Mouse (Mus musculus): ENCODE results near the gene Cep170b.

Gene Cep170b

DNA sequence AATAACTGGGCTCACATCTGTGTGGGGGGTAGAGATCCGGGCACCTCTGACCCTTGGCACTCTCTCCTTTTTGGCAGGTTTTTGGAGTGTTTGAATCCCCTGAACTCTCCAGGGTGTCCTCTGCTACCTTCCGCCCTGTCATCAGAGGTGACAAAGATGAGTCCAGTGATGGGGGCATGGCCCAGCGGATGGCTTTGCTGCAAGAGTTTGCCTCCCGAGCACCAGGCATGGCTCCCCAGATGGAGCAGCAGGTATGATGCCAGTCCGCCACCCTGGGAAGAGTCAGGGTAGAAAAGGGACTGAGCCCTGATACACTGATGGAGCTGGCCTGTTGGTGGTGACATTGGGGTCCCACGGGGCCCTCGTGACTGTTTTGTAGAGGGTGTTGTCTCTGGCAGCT, 16.8 kb downstream of the Cep170b start:
- no peak for DNase-seq (ENCODE audit: low read depth)

DNA sequence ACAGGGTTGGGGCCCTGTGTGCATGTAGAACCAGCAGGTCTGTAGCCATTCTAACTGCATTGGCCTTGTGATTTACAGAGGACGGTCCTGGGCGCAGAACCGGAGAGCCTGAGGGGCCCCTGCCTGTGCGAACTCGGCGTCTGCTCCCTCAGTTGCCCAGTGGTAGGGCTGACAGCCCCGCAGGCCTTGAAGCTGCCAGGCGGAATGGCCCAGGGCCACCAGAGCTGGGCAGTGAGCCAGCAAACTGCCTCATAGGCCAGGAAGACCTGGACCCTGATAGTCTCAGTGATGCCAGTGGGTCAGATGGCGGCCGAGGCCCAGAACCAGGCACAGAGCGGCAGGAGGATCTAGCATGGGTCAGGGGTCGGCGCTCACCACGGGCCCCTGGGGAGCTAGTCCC, 17.5 kb downstream of the Cep170b start:
- no peak for DNase-seq (ENCODE audit: low read depth)

DNA sequence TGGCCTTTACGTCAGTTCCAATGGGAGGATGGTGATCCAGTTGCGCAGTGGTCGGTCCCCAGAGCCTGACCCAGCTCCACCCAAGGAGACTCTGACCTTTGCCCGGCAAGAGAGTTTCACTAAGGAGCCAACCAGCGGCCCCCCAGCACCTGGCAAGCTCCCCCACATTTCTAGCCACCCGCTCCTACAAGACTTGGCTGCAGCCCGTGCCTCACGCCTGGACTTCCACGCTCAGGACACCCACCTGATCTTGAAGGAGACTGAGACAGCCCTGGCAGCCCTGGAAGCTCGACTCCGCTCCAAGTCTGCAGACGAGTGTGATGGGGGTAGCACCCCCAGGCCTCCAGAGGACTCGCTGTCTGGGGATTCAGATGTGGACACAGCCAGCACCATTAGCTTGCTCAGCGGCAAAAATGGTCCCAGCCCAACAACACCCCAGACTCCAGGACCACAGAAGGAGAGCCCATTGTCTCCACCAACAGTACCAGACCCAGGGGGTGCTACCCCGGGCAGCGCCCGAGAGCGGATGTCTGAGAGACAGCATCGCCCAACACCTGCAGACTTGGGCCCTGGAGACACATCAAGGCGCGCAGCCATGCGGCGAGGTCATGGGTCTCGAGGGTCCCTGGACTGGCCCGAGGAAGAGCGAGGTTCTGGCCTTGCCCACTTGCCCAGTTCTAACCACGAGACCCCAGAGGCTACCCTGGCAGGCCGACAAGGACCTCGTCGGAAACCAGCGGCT, 18.2 kb downstream of the Cep170b start:
- DNase-seq (ENCODE audit: low read depth): no peak

DNA sequence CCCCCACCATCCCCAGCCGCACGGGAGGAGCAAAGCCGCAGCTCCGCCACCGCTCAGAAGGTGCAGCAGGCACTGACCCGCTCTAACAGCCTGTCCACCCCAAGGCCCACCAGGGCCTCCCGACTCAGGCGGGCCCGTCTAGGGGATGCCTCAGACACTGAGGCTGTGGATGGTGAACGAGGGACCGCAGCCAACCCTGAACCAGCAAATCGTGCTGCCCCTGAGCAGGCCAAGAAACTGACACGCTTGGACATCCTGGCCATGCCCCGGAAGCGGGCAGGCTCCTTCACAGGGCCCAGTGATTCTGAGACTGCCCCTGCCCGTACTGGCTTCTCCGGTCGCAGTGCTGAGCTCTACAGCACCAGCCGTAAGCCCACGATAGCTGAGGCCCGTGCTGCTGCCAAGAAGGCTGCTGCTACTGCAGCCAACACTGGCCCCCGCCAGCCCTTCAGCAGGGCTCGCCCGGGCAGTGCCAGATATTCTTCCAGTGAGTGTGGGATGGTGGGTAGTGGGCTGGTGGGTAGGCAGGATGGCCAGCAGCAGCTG, 18.8 kb downstream of the Cep170b start:
- DNase-seq (ENCODE audit: low read depth): no peak

GRCm38 (mm10) chr12:112742768-112743167, 22.5 kb downstream of the Cep170b start:
- DNase-seq (ENCODE audit: low read depth): no peak

GRCm38 (mm10) chr12:112743168-112743975, 23.1 kb downstream of the Cep170b start:
- peak; percentile 75 for DNase-seq (ENCODE audit: low read depth)

- no peak for DNase-seq (ENCODE audit: low read depth)
Measured at GRCm38 (mm10) chr12:112744211-112744610, 24.0 kb downstream of the Cep170b start.

DNA sequence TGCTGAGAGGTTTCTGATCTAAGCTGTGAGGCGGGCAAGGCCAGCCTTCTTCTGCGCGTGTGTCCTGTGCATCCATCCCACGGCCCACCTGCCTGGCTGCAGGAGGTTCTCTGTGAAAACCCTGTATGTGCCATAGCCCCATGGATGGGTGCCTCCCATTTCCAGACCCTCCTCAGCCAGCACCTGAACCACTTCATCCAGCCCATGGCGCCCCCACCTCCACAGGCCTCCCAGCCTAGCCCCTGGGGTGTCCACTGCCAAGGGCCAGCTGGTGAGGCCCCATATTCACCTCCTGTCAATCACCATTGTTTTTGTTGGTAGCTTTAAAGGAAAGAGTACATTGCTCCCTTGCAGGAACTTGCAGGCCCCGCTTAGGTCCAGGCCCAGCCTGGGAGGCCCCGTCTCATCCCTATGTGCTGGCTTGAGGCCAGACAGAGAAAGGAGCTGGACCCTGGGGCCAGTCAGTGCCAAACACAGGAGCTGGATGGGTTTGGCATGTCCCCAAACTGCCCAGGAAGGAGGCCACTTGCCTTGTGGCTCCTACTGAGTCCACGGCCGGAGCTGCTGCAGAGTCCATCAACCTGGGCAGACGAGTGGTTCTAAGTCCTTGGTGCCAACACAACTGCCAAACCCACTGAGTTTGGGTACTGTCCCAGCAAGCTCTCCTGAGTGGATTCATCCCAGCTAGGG, 24.8 kb downstream of the Cep170b start:
- DNase-seq (ENCODE audit: low read depth): no peak

DNA sequence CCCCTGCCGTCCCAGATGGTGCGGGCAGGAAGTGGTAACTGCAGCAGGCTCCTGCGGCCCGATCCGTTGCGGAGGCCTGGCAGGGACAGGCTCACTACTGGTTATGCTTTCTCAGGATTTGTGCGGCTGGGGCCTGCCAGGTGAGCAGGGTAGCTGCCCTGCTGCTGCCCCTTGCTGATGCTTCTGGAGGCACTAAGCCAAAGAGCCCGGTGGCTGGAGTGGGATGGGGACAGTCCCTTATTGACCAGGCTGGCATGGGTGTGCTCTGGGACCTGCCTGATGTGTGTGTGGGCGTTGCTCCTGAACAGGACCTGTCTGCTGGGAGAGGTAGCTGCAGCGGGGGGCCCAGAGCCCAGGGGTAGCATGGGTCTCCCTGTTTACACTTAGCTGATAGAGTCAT, 25.5 kb downstream of the Cep170b start:
- no peak for DNase-seq (ENCODE audit: low read depth)

DNA sequence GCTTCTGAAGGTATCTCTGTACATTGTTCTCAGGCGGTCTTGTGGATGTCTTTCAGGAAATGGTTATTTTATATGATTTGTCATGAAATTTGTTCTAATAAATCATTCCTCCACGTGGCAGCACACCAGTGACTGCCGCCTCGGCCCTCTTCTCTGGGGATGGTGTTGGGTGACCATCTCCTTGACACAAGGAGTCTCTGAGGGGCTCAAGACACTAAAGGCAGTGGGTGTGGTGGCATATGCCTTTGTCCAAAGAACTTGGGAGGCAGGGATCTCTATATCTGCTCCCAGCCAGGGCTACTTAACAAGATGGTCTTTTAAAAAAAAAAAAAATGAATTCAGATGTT, 26.2 kb downstream of the Cep170b start:
- no peak for DNase-seq (ENCODE audit: low read depth)

GRCm38 (mm10) chr12:112746808-112747605, 26.8 kb downstream of the Cep170b start:
- DNase-seq (ENCODE audit: low read depth): peak; percentile 90

DNA sequence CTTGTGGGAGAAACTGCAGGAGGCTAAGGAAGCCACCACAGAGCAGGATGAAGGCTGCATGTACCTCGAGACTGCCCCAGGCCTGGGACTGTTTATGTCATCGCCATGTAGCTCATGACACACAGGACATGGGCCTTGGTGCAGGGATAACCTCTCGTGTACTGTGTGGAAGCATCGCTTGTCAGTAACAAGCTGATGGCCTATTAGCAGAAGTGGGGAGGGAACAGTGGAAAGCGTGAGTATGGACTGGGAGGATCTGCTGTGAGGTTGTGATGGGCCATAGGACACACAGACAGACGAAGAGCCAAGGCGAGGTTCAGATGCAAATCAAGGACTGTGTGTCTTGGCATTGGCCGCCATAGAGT, 27.3 kb downstream of the Cep170b start:
- no peak for DNase-seq (ENCODE audit: low read depth)

DNA sequence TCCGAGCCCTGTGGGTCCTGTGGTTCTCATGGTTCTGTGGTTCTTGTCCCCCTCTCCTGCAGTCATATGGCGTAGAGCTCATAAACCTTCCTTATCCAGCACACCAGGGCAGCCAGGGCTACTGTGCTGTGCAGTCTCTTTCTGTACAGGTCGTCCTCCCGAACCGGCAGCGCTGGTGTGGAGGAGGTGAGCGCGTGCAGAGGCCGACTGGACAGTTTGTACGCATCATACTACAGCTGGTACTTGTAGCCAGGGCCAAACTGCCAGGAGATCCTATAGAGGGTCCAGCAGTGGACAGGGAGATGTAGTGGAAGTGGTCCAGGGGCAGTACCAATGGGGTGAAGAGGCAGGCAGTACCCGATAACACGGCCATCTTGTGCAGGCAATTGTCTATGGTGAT, 30.7 kb downstream of the Cep170b start:
- DNase-seq (ENCODE audit: low read depth): no peak

GRCm38 (mm10) chr12:112752399-112752798, 32.1 kb downstream of the Cep170b start:
- peak; percentile 88 for DNase-seq (ENCODE audit: low read depth)

- no peak for DNase-seq (ENCODE audit: low read depth)
Measured at GRCm38 (mm10) chr12:112755900-112756299, 35.6 kb downstream of the Cep170b start.

DNA sequence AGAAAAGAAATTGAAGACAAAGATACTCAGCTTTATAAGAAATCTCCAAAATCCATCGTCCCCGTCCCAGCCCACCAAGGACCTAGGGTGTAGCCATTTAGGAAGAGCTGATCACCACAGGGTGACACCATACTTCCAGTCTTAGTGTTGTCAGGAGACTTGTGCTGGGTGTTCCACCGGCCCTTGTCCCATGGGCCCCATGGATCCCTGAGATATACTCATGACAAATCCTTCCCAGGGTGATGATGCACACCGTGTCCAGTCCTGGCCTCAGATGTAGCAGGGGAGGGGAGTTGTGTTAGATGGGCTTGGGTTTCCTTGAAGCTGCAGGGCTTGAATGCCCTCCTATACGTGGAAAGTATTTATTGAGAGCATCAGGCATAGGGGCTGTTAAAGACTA, 37.6 kb downstream of the Cep170b start:
- DNase-seq (ENCODE audit: low read depth): no peak

GRCm38 (mm10) chr12:112759471-112759870, 39.2 kb downstream of the Cep170b start:
- DNase-seq (ENCODE audit: low read depth): no peak

- peak; percentile 72 for DNase-seq (ENCODE audit: low read depth)
Measured at GRCm38 (mm10) chr12:112760154-112760926, 40.1 kb downstream of the Cep170b start, which contains the start of gene Pld4. Gene Pld4, plus strand, starts transcription at chr12:112760655.

DNA sequence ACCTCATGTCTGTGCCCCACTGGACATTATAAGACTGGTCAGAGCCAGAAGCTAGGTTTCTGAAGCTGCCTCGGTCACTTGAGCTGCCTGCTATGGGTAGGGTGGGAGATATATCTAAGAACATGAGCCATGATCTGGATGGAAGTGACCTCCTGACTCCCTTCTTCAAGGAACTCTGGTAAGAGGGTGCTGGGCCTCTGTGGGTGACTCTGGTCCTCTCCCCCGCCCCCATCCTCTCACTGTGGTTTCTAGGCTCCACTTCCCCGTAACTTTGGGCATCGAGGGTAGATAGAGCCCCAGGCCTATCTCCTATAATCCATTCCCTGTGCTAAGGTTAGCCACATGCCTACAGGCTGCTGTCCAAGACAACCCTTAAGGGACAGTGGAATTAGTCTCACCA, 41.2 kb downstream of the Cep170b start:
- no peak for DNase-seq (ENCODE audit: low read depth)

GRCm38 (mm10) chr12:112762018-112762417, 41.8 kb downstream of the Cep170b start:
- DNase-seq (ENCODE audit: low read depth): peak; percentile 48

GRCm38 (mm10) chr12:112763176-112763575, 42.9 kb downstream of the Cep170b start:
- no peak for DNase-seq (ENCODE audit: low read depth)
